Mouse (Mus musculus) urinary bladder, adult 2 months (tissue): ENCODE results near the gene Usp19. TPM values are rescaled to one million over a fixed set of nuclear protein-coding genes. Genes with fewer than 3 reads are reported as not detected.

Experiments
- DNase-seq: peaks from one replicate; pipeline ENCODE4 v3.0.0; 2022; ENCODE audit warnings: low spot score
- polyA plus RNA-seq: library from polyadenylated mRNA; depleted of rRNA; stranded (reverse); fragments of >200 nt; gene quantifications from 2 replicates; pipeline ENCODE4 v1.2.3, GENCODE M21; 2012; rRNA removed

The Usp19 gene
- polyA plus RNA-seq, 1 experiment, result 144 TPM

DNA sequence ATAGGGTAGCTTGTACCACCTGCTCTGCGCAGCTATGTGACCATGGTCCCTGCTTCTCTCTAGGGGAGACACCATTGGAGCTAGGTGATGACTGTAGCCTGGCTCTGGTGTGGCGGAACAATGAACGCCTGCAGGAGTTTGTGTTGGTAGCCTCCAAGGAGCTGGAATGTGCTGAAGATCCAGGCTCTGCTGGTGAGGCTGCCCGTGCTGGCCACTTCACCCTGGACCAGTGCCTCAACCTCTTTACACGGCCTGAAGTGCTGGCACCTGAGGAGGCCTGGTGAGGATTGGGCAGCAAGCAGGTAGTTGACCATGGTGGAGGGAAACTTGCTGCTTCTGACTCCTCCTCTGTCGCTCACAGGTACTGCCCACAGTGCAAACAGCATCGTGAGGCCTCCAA lies 8.8 kb downstream of the Usp19 start:
- DNase-seq, result no peak

DNA sequence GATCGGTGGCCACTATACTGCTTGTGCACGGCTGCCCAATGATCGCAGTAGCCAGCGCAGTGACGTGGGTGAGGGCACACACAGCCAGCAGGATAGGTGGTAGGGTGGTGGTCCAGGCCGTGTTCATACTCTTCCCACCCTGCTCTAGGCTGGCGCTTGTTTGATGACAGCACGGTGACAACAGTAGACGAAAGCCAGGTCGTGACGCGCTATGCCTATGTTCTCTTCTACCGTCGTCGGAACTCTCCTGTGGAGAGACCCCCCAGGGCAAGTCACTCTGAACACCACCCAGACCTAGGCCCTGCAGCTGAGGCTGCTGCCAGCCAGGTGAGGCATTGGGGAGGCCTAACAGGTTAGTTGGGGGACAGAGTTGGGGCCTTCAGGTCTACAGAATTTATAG lies 9.5 kb downstream of the Usp19 start:
- DNase-seq, result no peak

DNA sequence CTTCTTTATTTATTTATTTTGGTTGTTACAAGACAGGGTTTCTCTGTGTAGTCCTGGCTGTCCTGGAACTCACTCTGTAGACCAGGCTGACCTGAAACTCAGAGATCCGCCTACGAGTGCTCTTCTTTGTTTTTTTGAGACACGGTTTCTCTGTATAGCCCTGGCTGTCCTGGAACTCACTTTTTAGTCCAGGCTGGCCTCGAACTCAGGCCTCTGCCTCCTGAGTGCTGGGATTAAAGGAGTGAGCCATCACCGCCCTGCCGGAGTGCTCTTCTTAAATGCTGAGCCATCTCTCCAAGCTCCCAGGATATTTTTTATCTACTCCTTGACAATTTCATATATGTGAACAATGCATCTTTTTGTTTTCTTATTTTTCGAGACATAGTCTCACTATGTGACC lies 16.5 kb downstream of the Usp19 start:
- DNase-seq, result no peak

DNA sequence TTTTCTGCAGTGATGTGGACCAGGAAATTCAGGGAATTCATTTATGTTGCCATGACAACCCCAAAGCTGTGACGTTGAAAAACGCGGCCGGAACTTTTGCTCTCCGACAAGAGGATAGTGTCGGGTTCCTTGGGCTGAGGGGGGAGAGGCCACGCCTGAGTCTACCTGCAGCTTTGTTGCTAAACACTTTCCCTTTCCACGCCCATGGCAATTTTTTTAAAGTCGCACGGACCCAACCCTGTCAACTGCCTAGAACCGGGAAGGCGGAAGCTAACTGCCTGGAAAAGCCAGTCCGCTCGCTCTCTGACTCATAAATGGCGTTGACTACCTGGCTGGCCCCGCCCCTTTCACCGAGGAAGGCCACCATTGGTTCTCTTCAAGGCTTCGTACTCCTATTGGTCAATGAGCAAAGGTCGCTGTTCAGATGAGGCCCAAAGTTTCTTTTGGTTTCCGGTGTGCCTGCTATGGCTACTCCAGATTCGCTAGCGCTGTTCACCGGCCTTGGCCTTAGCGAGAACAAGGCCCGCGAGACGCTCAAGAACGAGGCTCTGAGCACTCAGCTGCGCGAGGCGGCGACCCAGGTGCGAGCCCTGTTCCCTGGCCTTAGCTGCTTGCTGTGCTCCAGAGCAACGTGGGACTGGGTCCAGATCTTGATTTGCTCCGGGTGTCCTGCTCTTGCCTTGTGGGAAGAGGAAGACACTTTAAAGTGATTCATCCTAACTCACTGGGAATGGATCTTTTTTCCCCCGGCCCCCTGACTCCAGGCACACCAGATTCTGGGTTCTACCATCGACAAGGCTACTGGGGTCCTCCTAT lies 17.4 kb downstream of the Usp19 start, which contains the start of gene Qars:
Gene Qars, plus strand, starts transcription at position 88 of the 816 bp plus-strand sequence.
- peak; percentile 77 for DNase-seq

DNA sequence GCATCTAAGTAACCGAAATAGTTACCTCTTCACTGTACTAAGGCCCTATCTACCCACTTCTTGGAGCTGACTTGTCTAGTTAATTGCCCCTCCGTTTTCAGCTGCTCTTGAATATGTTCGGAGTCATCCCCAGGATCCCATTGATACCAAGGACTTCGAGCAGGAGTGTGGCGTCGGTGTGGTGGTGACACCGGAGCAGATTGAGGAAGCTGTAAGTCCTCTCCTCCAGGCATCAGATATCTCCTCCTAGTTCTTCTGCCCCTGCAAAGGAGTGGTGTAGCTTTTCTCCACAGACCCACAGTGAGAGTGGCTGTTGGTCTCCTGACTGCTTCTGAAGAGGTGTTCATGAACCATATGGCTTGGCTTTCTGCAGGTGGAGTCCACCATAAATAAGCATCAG lies 18.4 kb downstream of the Usp19 start:
- DNase-seq, result no peak

DNA sequence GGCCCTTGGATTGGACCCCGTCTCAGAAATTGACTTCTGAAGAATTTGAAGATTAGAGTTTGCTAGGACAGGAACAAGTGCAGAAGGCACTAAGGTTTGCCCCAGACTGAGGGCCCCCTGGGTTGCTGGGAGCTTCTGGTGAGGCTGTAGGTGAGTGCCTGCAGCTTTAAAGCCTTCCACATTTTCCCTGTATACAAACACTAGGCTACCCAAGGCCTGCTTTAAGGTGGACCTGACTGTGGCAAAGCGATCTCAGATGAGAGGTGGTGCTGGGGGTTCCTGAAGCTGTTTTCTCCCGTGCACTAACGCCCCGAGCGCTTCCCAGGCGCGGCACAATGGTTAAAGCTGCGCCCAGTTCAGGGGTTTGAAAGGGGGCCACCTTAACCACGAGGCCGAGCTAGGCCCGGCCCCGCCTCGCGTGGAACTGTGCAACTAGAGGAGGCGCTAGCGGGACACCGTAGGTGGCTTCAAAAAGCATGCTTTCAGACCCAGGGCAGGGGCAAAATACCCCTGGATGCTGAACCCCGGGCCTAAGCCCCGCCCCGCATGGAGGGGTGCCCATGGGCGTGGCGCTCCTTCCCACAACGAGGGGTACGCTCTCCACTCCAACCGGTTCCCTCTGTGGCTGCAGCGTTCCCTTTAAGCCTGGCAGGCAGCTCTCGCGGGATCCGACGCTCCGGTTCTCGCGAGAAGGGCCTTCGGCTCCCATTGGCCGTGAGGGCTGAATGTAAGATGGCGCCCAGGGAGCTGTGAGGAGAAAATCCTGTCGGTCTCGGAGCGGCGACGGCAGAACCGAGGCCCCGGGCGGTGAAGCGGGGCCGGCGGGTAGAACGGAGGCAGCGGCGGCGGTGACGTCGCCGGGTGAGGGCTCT lies 26.2 kb downstream of the Usp19 start, which contains the start of gene Qrich1:
Gene Qrich1, plus strand, starts transcription at position 427 of the 872 bp plus-strand sequence.
- DNase-seq, result peak; percentile 92

DNA sequence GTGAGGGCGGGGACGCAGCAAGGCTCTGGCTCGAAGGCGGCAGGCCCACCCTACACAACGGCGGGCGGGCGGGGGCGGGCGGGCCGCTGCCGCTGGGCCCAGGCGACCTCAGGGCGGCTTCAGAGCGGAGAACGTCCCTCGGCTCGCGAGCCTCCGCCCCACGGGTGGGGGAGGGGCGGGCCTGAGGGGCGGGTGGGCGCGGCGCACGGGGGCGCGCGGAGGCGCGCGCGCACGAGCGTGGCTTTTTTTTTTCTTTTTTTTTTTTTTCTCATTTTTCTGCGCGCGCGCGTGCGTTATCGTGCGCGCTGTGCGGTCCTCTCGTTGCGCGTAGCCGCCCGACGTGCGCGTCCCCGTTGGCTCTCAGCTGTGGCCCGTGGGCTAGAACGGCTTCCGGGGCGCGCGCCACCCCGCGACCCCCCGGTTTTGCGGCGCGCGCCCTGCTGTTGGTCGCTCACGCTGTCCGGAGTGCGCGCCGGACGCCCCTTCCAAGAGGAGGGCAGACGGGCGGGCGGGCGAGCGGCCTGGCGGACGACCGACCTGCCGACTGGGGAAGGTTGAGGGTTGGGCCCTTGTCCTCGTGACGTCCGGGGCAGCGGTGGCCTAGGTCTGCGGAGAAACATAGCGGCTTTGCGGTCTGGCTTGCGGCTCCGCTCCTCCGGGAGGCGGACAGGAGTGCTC lies 27.0 kb downstream of the Usp19 start:
- DNase-seq, result peak; percentile 63

DNA sequence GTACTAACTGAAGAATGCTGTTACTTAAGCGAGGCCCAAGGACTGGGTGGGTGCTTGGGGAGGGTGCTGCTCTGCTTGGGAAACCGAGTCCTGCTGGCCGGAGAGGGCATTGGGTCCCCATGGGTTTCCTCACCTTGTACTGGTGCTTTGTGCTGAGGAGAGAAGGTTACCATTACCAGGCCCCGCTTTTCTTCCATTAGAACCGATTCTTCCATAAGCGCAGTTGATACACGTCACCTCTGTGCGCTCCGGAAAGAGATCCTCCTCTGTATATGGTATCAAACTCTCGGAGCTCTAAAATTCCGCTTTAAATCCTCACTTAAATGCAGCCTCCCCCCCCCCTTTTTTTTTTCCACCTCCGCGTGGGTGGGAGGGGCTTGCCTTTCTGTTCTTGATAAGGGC lies 27.5 kb downstream of the Usp19 start:
- DNase-seq, result no peak

DNA sequence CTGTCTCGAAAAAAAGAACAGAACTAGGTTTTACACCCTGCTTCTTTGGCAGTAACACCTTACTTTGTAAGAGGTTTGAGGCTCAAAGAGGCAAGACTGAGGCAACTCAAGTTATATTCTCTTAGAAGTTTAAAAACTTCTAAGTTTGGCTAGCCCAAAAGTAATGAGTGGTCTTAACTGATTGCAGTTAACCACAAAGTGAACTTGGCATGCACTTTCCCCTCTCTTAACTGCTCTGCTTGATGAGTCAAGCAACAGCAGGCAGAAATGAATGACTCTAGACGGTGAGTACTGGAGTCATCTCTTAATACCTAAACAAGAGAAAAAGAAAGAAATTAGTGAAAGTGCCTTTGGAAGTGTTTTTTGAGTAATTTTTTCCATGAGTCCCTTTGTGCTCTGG lies 31.2 kb downstream of the Usp19 start:
- no peak for DNase-seq

DNA sequence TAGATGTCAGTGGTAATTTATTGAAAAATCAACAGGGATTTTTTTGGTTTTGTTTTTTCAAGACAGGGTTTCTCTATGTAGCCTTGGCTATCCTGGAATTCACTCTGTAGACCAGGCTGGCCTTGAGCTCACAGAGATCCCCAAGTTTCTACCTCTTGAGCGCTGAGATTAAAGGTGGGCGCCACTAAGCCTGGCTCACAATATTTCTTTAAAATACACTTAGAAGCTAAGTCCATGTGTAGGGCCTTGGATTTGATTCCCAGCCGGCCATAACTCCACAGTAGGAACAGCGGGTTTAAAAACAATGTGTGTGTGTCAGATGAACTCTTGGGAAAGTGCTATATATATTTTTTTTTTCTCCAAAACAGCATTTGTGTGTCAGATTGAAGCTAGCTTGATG lies 32.9 kb downstream of the Usp19 start:
- DNase-seq, result no peak

DNA sequence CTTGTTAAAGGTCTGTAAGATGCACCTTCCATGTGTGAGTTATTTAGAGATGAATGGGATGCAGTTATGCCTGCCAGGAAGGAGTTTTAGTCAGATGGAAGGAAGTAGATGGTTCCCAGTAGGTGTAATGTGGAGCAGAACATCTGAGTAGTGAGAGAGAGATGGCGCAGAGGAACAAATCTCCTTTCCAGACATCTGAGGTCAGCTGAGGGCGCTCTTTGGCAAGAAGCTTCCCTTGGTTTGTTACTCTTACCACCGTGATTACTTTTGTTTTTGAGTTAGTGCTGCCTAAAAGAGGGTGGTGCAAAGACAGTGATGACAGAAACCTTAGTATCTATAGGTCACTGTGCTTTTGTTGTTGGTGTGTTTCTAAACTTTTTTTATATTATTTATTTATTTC lies 35.0 kb downstream of the Usp19 start:
- no peak for DNase-seq

DNA sequence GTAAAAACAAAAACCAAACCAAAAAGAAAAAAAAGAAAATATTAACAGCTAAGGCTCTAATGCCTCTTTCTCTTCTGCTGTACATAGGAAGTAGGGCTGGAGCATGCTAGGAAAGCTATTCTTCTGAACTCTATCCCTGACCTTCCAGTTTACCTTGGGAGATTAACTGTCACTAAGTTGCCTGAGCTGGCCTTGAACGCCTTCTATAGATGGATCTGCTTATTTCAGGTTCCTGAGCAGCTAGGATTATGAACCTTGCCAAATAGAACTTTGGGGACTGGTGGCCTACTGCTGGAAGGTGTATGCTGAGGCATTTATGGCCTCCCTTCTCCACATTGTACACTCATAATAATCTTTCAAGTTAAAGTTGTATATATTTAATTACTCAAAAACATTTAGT lies 40.6 kb downstream of the Usp19 start:
- no peak for DNase-seq

DNA sequence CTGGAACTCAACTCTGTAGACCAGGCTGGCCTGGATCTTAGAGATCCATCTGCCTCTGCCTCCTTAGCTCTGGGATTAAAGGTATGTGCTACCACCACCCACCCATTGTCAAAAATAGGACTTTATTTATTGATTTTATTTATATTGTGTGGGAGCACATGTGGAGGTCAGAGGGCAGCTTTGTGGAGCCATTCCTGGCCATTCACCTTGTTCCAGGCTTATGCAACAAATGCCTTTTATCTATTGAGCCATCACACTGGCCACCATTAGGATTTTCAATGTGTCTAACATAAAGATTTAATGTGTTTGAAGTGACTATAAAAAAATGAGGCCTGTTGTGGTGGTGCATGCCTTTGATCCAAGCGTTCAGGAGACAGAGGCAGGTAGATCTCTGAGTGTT lies 41.1 kb downstream of the Usp19 start:
- no peak for DNase-seq

DNA sequence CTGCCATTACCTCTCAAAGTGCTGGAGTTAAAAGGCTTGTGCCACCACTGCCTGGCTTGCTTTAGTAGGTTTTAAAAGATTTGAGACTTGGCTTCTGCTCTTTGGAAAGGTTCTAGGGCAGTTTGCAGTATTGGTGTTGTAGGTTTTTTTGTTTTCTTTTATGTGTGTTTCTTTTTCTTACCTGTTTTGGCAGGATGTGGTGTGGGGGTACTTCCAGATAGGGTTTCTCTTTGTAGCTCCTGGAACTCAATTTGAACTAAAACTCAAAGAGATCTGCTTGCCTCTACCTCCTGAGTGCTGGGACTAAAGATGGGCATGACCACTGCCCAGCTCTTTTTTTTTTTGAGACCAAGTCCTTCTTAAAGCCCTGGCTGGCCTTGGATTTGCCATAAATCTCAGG lies 50.4 kb downstream of the Usp19 start:
- DNase-seq, result no peak

DNA sequence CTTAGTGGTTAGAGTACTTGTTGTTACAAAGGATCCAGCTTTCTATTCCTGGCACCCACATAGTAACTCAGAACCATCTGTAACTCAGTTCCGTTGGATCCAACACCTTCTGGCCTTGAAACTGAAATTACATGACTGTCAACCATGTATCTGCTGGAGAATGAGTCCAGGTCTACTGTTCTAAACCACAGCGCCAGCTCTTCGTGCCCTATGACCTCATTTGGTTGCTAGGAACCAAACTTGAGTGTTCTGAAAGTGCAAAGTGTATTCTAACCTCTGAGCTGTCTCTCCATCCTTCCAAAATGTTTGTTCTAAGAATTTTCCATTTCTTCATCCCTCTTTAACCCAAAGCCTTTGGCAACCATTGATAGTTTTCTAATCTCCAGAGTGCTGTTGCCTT lies 55.6 kb downstream of the Usp19 start:
- DNase-seq, result no peak

DNA sequence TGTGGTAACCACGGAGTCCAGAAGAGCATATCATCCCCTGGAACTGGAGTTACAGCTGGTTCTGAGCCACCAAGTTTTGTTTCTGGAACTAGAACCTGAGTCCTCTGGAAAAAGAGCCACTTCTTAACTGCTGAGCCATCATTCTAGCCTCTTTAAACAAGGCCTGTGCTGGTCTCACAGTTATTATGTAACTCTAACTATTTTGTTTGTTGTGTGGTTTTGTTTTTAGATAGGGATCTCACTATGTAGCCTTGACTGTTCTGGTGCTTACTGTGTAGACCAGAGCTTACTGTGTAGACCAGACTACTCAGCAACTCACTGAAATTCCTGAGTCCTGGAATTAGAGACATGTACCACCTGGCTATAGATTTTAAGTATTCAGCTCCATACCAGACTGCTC lies 56.5 kb downstream of the Usp19 start:
- no peak for DNase-seq

Other genes with a start within 250 kb of the Usp19 start
- 38.3 and 71.9 TPM in 2 replicates for gene Dag1, start 226.6 kb upstream of the Usp19 start, polyA plus RNA-seq
- 32.8 and 39.3 TPM in 2 replicates for gene Nicn1, start 200.2 kb upstream of the Usp19 start, polyA plus RNA-seq
- gene Amt, start 193.7 kb upstream of the Usp19 start, polyA plus RNA-seq, result 34.0 and 35.5 TPM in 2 replicates
- gene Rhoa, start 184.5 kb upstream of the Usp19 start, polyA plus RNA-seq, result 304 and 339 TPM in 2 replicates
- 80.0 and 107 TPM in 2 replicates for gene Tcta, start 184.4 kb upstream of the Usp19 start, polyA plus RNA-seq
- 703 and 735 TPM in 2 replicates for gene Gpx1, start 151.7 kb upstream of the Usp19 start, polyA plus RNA-seq
- gene Usp4, start 142.7 kb upstream of the Usp19 start, polyA plus RNA-seq, result 64.1 and 77.6 TPM in 2 replicates
- gene 1700102P08Rik, start 97.8 kb upstream of the Usp19 start, polyA plus RNA-seq, result 0.22 and 0.39 TPM in 2 replicates
- 0.06 TPM in 2 replicates for gene Ccdc36, start 62.1 kb upstream of the Usp19 start, polyA plus RNA-seq
- gene BC048562, start 54.1 kb upstream of the Usp19 start, polyA plus RNA-seq, result not detected in 2 replicates
- gene Ccdc71, start 30.1 kb upstream of the Usp19 start, polyA plus RNA-seq, result 24.5 and 25.9 TPM in 2 replicates
- gene Klhdc8b, start 29.0 kb upstream of the Usp19 start, polyA plus RNA-seq, result 83.4 and 103 TPM in 2 replicates
- 147 and 181 TPM in 2 replicates for gene Lamb2, start 10.9 kb upstream of the Usp19 start, polyA plus RNA-seq
- 145 and 162 TPM in 2 replicates for gene Qars, start 17.1 kb downstream of the Usp19 start, polyA plus RNA-seq
- 81.8 and 89.8 TPM in 2 replicates for gene Qrich1, start 26.2 kb downstream of the Usp19 start, polyA plus RNA-seq
- gene Impdh2, start 69.7 kb downstream of the Usp19 start, polyA plus RNA-seq, result 93.9 and 106 TPM in 2 replicates
- 26.2 and 33.6 TPM in 2 replicates for gene Ndufaf3, start 76.8 kb downstream of the Usp19 start, polyA plus RNA-seq
- 120 and 184 TPM in 2 replicates for gene Dalrd3, start 79.3 kb downstream of the Usp19 start, polyA plus RNA-seq
- gene Wdr6, start 88.1 kb downstream of the Usp19 start, polyA plus RNA-seq, result 48.9 and 59.1 TPM in 2 replicates
- gene P4htm, start 107.1 kb downstream of the Usp19 start, polyA plus RNA-seq, result 21.6 and 21.7 TPM in 2 replicates
- gene Arih2, start 158.8 kb downstream of the Usp19 start, polyA plus RNA-seq, result 41.1 and 46.2 TPM in 2 replicates
- gene Slc25a20, start 171.5 kb downstream of the Usp19 start, polyA plus RNA-seq, result 28.1 and 29.4 TPM in 2 replicates
- 24.5 and 31.8 TPM in 2 replicates for gene Prkar2a, start 198.7 kb downstream of the Usp19 start, polyA plus RNA-seq